In the genomic region with DNA sequence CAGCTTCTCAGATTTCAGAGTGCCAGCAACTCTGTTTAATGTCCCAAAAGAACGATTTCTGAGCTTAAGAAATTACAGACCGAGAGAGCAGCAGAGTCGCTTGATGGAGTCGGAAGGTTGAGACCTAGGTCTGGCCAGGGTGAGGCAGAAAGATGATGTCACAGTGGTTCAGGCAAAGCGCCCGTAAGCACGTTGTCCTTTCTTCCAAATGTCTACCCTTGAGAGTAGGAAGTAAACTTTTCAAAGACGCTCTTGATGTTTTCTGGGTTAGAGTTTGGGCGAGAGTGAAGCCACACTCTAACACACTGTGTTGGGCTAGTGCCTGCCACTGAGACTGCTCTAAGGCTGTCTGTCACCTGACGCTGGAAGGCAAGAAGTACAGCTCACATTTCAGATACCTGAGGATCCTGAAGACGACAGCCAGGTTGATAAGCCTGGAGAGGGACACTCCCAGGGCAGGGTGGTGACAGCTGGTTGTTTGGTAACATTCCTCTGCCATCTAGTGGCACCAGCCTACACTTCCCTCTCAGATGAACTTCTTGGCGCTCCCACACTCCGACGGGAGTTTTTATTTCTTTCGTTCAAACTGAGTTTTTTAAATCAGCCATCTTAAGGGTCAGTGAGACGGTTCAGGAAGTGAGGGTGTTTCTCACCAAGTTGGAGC, we compare ENCODE assay signal across 9 mouse cellular contexts. TPM values are rescaled to one million over a fixed set of nuclear protein-coding genes. Genes with fewer than 3 reads are reported as not detected.
DNase-seq lines count a peak whose midpoint lies in the region; ATAC-seq and TF ChIP-seq lines count a peak whose summit lies in the region.
"Had no signal": no experiment of that assay in that cellular context is flagged by ENCODE, and none has a peak within 500 bp of the region (broad histone marks: within the 10 kb centered on the region; RNA-seq: fewer than 3 reads in every experiment).

No protein-coding gene starts in this region.

- H3K27ac ChIP-seq in cerebellum, adult 2 months (ENCODE audit: insufficient read depth, low read length), result no peak overlapping the region
- no peak overlapping the region for H3K27ac ChIP-seq in embryonic facial prominence, embryonic 11.5 days (replicated peaks; ENCODE audit: low read depth, low read length)
- no peak overlapping the region for H3K27ac ChIP-seq in heart, embryonic 14.5 days (replicated peaks in 1 of 2; ENCODE audit: control insufficient read depth in 1 of 2, insufficient read depth in 1 of 2, low read depth in 2 of 2, low read length in 2 of 2)
- H3K27ac ChIP-seq: liver, embryonic 13.5 days had no signal

- H3K4me2 ChIP-seq in embryonic facial prominence, embryonic 11.5 days (ENCODE audit: low read depth, low read length), result peak overlapping the region; percentile 21; the same call in 1 of the 2 replicates
- peak overlapping the region; percentile 74 for H3K4me2 ChIP-seq in heart, embryonic 14.5 days (ENCODE audit: low read length)

- no peaks in the 10 kb centered on the region for H3K9me3 ChIP-seq in embryonic facial prominence, embryonic 11.5 days (replicated peaks; ENCODE audit: control insufficient read depth, low read length)
- H3K9me3 ChIP-seq in heart, embryonic 14.5 days (ENCODE audit: control insufficient read depth, low read length), result no peaks in the 10 kb centered on the region
- H3K9me3 ChIP-seq: liver, embryonic 13.5 days had no signal

- peak; percentile 76 for TF ChIP-seq CTCF in cerebellum, adult 2 months (IDR thresholded peaks at IDR 0.05; ENCODE audit: borderline replicate concordance, insufficient read depth, low read depth, low read length)
- TF ChIP-seq CTCF in Patski (IDR thresholded peaks at IDR 0.05), result peak; percentile 83

- H3K36me3 ChIP-seq in embryonic facial prominence, embryonic 11.5 days (replicated peaks; ENCODE audit: control insufficient read depth, insufficient read depth, low read depth, low read length), result no peaks in the 10 kb centered on the region
- no peaks in the 10 kb centered on the region for H3K36me3 ChIP-seq in heart, embryonic 14.5 days (ENCODE audit: control insufficient read depth, insufficient read depth, low read length)
- H3K36me3 ChIP-seq: liver, embryonic 13.5 days had no signal

- no peaks in the 10 kb centered on the region for H3K4me1 ChIP-seq in cerebellum, adult 2 months (ENCODE audit: control insufficient read depth, insufficient read depth, low read length)
- H3K4me1 ChIP-seq in embryonic facial prominence, embryonic 11.5 days (ENCODE audit: control insufficient read depth, insufficient read depth, low read length), result 0 out of 2 replicates have a peak, but pooled peaks cover 2% of the 10 kb centered on the region
- peaks cover 38 to 39% of the 10 kb centered on the region in 2 experiments for H3K4me1 ChIP-seq in heart, embryonic 14.5 days (ENCODE audit: control insufficient read depth in 2 of 2, insufficient read depth in 2 of 2, low read length in 2 of 2)

- no peak overlapping the region for H3K9ac ChIP-seq in embryonic facial prominence, embryonic 11.5 days (replicated peaks; ENCODE audit: low read length)
- H3K9ac ChIP-seq in heart, embryonic 14.5 days (ENCODE audit: low read length), result peak overlapping the region; percentile 49; the same call in 1 of the 2 replicates
- H3K9ac ChIP-seq: liver, embryonic 13.5 days had no signal

- CTCF ChIA-PET in Patski (lab: Charles Lee), result interaction anchor here (0.6 to 3.3 kb wide), 15 partner anchors 11 to 378 kb away, joined by 3 to 14 read pairs (median 4); no protein-coding TSS in a partner anchor

- ATAC-seq in Patski, result peak; percentile 38
- peak; percentile 56; the same call in 1 of the 2 replicates for ATAC-seq in embryonic facial prominence, embryonic 11.5 days (replicated peaks; ENCODE audit: insufficient number of reproducible peaks, low FRiP score, low TSS enrichment, low read depth)
- no peak for ATAC-seq in heart, embryonic 14.5 days (ENCODE audit: insufficient number of reproducible peaks, insufficient read depth, low FRiP score, low read depth)
- ATAC-seq in megakaryocyte, adult 5-6 weeks (ENCODE audit: poor library complexity, severe bottlenecking), result peak; percentile 49

- no peak for TF ChIP-seq POLR2A in cerebellum, adult 2 months (IDR thresholded peaks at IDR 0.05; ENCODE audit: borderline replicate concordance, insufficient read depth, low read length)

- WGBS in cerebellum, adult 2 months, result 53% methylated on average over 16 of the region's 16 CpGs
- WGBS in embryonic facial prominence, embryonic 11.5 days, result 39% methylated on average over 16 of the region's 16 CpGs
- WGBS in heart, embryonic 14.5 days, result 23% methylated on average over 16 of the region's 16 CpGs

- peak; percentile 19 to 23 for DNase-seq in cerebellum, adult 2 months
- no peak for DNase-seq in cerebellum, adult 11-12 months
- no peak for DNase-seq in Patski (ENCODE audit: low read depth, low spot score)
- DNase-seq in embryonic facial prominence, embryonic 11.5 days (ENCODE audit: low spot score), result peak; percentile 63
- peak; percentile 66 to 77 for DNase-seq in kidney, postnatal 4 days
- DNase-seq in spleen, postnatal 36 days (ENCODE audit: low spot score in 2 of 2), result peak; percentile 47 to 51
- DNase-seq: liver, embryonic 13.5 days had no signal

- H3K27me3 ChIP-seq in cerebellum, adult 2 months (ENCODE audit: control insufficient read depth, insufficient read depth, low read length), result no peaks in the 10 kb centered on the region
- H3K27me3 ChIP-seq in Patski, result peaks cover 6% of the 10 kb centered on the region
- H3K27me3 ChIP-seq in embryonic facial prominence, embryonic 11.5 days (ENCODE audit: control insufficient read depth, insufficient read depth, low read length), result 0 out of 2 replicates have a peak, but pooled peaks cover 4% of the 10 kb centered on the region
- peaks cover 4% of the 10 kb centered on the region; the same call in 1 of the 2 replicates for H3K27me3 ChIP-seq in heart, embryonic 14.5 days (ENCODE audit: control insufficient read depth, insufficient read depth, low read length)

- in situ Hi-C loops in Patski (cut with MboI; ENCODE audit: low pct_unique_long_range_greater_than_20kb), result loop anchor here (5.0 kb wide), 2 partner anchors 210 to 355 kb away; no protein-coding TSS in a partner anchor

- H3K4me3 ChIP-seq in cerebellum, adult 2 months (replicated peaks; ENCODE audit: insufficient read depth, low read depth, low read length), result no peak overlapping the region
- H3K4me3 ChIP-seq in embryonic facial prominence, embryonic 11.5 days (ENCODE audit: low read depth, low read length), result no peak overlapping the region
- 0 out of 4 replicates have a peak overlapping the region, but pooled peaks of 1 of the 2 experiments have one; percentile 6 for H3K4me3 ChIP-seq in heart, embryonic 14.5 days (ENCODE audit: control insufficient read depth in 1 of 2, insufficient read depth in 1 of 2, low read depth in 1 of 2, low read length in 2 of 2)
- H3K4me3 ChIP-seq: liver, embryonic 13.5 days had no signal

- POLR2A ChIA-PET in Patski (lab: Charles Lee), result interaction anchor here (1.4 kb wide), 1 partner anchor 354 kb away, joined by 3 read pairs; no protein-coding TSS in a partner anchor

RNA-seq across cellular contexts. Expression of gene Ccdc186, which starts 45.1 kb away (rescaled TPM):
- polyA plus RNA-seq in cerebellum, adult 2 months (2012; rRNA removed), result 24.3 and 24.4 TPM in 2 replicates
- 33.0 TPM for polyA plus RNA-seq in Patski (2021)
- polyA plus RNA-seq in embryonic facial prominence, embryonic 11.5 days (2014; fragmentation: Nextera tagmentation; extraction: Ambion mirVana), result 16.2 and 21.4 TPM in 2 replicates
- 19.2 and 20.4 TPM in 2 replicates for polyA plus RNA-seq in heart, embryonic 14.5 days (2014; fragmentation: Nextera tagmentation; extraction: Ambion mirVana)
- 16.1 and 18.6 TPM in 2 replicates for total RNA-seq in megakaryocyte, adult 5-6 weeks (2015)
- 32.2 and 58.1 TPM in 2 replicates for total RNA-seq in megakaryocyte, adult 5-6 weeks (2017)

RNA-seq across cellular contexts. Expression of gene Tdrd1, which starts 49.2 kb away (rescaled TPM):
- 0.13 and 0.20 TPM in 2 replicates for polyA plus RNA-seq in cerebellum, adult 2 months (2012; rRNA removed)
- 0.01 TPM for polyA plus RNA-seq in Patski (2021)
- 0.93 and 0.98 TPM in 2 replicates for polyA plus RNA-seq in embryonic facial prominence, embryonic 11.5 days (2014; fragmentation: Nextera tagmentation; extraction: Ambion mirVana)
- polyA plus RNA-seq in heart, embryonic 14.5 days (2014; fragmentation: Nextera tagmentation; extraction: Ambion mirVana), result 0.47 and 0.93 TPM in 2 replicates
- not detected in 2 replicates for total RNA-seq in megakaryocyte, adult 5-6 weeks (2015)
- 0.07 TPM in 1 of 2 replicates, not detected in the other for total RNA-seq in megakaryocyte, adult 5-6 weeks (2017)

RNA-seq across cellular contexts. Expression of gene Adrb1, which starts 54.9 kb away (rescaled TPM):
- 4.0 and 4.1 TPM in 2 replicates for polyA plus RNA-seq in cerebellum, adult 2 months (2012; rRNA removed)
- not detected for polyA plus RNA-seq in Patski (2021)
- 0.40 and 0.42 TPM in 2 replicates for polyA plus RNA-seq in embryonic facial prominence, embryonic 11.5 days (2014; fragmentation: Nextera tagmentation; extraction: Ambion mirVana)
- 6.5 and 8.2 TPM in 2 replicates for polyA plus RNA-seq in heart, embryonic 14.5 days (2014; fragmentation: Nextera tagmentation; extraction: Ambion mirVana)
- total RNA-seq in megakaryocyte, adult 5-6 weeks (2015), result 0.09 and 0.11 TPM in 2 replicates
- total RNA-seq in megakaryocyte, adult 5-6 weeks (2017), result 0.07 and 0.16 TPM in 2 replicates

Comparison
In these comparisons a context has a peak if more than half of its experiments do, and no peak if none do; other contexts are left out.
1. DNase-seq: peak in cerebellum, adult 2 months (2 of 2), embryonic facial prominence, embryonic 11.5 days (single experiment), kidney, postnatal 4 days (2 of 2) and spleen, postnatal 36 days (2 of 2); none in cerebellum, adult 11-12 months (single experiment) and Patski (single experiment).